Mouse (Mus musculus): ENCODE measurements at regions not wholly inside any gene's neighbourhood (a gene's known extent, or its start where the extent isn't known, plus 50 kb on each side); places are given as distances from the start of the nearest gene placed in this dataset.

DNA sequence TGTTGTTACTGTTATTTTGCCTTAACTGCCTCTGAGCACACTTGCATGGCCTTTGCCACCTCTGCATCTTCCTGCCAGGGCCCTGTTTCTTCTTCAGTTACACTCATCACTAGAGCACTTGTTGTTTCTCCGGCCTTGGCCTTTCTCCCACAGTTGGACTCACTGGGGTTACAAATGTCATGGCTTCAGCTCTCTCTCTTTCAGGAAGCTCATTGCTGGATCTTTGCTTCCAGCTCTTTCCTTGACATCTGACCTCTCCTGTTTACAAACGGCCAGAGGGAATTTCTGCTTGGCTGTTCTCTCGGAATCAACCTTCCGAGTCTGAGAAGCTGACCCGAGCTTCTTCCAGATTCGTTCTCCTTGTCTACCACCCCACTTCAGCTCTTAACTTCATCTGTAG is 146.6 kb upstream of the Adamts3 start:
- peak; percentile 24 for DNase-seq

DNA sequence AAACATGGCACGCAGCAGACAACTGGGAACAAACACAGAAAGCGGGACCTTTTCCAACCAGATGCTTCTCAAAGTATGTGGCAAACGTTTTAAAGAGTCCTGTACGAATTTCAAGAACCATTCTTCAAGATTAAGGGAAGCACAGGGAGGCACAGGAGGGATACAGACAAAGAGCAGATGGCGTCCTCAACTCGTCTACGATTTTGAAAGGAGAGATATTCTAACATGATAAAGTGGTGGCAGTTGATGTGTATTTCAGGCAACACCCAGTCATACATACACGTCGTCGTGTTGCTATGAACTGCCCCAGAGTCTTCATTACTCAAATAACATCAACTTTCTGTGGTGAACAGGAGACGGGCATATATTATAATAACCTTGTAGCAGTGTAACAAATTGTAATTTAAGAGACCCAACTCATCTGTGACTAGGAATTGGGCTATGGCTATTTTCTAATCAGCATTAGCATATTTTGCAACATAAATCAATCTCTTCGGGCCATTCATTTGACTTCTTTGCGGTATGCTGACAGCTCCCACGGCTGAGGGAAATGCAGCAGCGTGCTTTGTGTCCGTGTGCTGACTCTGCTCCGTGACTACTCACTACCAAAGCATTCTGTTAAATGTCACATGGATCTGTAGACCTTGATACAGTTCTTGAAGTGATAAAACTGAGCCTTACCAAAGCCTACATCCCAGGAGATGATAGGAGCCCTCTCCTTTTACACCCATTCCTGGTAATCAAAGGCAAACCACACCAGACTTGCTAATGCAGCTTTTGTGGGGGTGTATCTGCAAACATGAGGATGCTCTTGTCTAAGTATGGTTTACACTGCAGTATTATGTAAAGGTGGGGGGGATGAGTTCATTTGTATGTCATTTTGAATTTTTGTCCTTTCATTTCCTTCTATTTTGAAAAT is 144.0 kb upstream of the Adamts3 start:
- DNase-seq = no peak

DNA sequence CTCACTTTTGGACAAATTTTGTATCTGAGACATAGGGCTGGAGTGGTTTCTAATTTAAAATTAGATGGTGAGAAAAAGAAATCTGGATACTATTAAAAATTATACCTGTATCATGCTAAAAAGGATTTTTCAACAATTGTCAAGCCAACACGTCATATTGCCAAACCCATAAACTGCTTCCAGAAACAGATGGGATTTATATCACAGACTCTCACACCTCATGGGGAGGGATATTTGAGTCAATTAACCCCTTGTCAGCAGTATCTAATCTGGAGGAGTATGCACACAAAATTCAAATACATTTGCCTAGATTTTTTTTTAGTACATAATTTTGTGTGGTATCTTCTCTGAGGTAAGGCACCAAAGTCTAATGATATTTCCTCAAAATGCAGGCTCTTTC is 138.3 kb upstream of the Adamts3 start:
- no peak for DNase-seq

DNA sequence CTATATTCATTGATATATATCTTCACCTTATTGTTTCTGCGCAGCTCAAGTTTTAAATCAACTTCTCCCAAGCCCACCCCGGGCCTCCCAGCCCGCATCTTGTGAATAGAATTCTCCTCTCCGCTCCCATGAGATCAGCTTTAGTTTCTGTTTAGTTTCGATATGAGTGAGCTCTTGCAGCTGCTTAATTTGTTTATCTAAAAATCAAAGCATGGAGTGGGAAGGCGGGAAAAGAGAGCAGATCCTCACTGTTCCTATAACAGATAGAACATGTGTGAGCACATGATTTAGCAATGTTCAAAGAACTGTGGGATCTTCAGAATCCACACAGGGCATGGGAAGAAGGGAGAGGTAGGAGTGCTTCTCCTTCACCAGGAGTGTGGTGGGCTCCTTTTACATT is 117.6 kb upstream of the Adamts3 start:
- DNase-seq = no peak

DNA sequence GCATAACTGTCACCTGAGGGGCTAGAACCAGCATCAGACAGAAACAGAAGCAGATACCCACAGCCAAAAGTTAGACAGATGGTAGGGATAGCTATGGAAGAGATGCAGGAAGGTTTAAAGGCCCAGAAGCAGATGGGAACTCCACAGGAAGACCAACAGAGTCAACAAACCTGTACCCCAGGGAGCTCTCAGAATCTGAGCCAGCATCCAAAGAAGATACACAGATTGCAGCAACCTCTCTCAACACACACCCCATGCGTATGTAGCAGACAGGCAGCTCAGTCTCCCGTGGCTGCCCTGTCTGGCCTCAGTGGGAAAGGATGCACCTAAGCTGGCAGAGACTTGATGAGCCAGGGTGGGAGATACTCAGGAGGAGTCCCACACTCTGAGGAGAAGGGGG is 108.4 kb upstream of the Adamts3 start:
- no peak for DNase-seq

DNA sequence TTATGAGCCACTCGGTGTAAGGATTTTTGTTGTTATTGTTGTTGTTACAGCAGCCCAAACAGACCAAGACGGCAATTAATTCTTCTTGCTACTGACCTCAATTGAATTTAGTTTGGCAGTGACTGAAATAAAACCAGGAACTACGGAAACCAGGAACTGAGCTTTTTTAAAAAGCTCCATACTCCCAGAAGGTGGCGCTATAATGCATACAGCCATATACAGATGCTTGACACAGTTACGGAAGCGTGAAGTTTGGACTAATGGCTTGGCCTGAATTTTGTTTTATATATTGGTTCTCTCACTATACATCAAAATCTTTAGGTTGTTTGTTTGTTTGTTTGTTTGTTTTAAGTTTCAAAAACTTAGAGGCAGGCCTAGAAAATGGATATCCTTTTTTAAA is 98.5 kb upstream of the Adamts3 start:
- peak; percentile 9 for DNase-seq

DNA sequence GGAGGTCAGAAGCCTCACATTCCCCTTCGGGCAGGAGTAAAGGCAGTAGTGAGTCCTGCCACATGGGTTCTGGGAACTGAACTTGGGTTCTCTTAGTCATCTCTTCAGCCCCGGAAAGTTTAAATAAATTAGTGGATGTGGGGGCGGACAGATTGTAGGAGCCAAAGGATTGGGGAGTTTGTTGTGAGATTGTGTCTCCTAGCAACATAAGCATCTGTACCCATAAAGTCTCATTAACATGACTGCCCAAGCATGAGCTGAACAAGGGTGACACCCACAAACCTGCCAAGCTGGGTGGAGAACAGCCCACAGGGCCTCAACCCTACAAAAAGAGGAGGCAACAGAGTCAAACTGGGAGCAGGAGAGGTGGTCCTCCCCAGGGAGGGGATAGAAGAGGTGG is 97.1 kb upstream of the Adamts3 start:
- no peak for DNase-seq

DNA sequence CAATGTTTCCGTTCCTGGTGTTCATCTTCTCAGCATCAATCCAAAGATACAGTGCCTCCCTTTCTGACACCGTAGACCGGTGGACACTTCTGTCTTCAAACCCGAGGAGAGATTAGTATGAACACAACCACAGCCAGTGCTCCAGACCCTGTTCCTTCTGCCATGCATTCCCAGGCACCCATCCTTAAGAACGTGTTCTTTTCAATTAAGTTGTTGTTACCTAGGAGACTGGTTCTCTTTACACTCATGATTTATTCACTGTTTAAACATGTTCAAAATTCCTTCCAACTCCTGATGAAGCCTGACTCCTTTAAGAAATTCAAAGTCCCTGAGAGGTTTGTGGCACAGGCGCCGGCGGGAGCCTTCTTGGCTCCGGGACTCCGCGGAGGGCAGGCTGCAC is 69.5 kb upstream of the Adamts3 start:
- no peak for DNase-seq

DNA sequence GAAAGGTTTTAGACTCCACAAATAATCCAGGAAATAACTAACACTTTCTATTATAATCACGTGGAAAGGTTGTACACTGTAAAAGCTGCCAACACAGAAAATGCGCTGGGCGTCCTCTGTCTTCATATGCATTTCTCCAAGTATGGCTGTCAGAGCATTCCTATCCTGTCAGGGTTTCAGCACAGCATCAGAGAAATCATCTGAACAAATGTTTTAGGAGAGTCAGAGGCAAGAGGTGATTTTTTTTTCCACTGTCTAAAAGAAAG is 62.5 kb upstream of the Adamts3 start:
- no peak for DNase-seq

DNA sequence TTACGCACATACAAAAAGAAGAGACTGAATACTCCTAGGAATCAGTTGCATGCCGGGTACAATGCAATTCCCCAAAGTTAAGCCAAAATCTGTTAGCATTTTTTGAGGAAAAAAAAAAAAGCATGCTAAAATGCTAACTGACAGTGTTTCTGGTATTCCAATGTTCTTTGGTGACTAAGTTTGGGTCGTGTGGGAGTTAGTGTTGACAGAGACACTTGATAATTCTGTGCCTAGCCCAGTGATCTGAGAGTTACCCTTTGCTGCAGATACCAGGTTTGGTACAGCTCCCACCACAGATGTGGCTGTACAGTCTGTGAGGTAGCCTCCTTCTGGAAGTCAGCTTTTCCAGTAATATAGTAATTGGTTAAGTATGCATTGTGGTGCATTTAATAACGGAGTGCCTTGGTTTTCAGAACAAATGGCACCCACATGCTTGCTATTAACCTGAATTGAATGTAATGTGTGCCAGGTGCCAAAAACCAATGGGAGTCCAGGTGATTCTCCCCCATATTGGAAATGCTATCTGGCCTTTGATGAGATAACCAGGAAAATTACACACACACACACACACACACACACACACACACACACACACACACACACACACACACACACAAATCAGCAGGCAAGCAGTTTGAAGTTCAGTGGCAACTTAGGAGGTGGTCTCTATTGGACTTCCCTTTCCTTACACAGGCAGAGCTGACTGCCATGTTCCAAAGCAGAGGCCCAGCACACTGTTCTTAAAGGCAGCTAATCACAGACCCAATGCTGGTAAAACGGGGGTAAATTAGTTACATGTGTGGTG is 61.9 kb upstream of the Adamts3 start:
- DNase-seq = no peak

DNA sequence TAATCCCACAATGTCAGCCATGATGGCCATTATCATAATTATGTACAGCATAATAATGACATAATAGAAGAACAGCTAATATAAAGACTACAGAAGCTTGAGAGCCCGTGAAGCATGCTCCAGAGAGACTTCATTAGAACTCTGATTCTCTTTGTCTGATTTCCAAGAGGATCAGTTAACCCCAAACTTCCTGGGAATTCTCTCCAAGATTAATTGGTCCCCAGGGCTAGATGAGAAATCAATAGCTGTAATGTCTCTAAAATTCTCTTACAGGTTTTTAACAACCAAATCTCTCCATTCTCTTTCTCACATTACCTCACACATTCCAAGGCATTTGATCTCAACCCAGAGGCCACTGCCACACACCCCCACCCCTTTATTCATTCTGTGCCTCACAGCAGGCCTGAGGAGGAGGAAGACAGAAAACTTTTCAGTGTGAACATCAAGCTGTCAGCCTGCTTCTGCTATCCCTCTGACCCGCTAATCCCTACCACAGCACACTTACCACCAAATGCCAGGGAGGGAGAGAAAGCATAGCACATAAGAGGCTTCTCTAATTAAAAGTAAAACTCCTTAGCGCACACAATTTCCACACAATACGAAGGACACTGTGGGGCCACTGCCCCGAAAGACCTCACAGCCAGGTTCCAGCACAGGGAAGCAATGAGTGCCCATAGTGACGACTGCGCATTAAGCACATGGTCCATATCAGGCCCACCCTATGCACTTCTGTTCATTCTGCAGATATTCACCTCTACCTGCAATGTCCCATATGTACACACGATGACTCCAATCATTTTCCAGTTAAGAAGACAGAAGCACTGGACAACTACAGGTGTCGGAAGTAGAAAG is 60.4 kb upstream of the Adamts3 start:
- no peak for DNase-seq

DNA sequence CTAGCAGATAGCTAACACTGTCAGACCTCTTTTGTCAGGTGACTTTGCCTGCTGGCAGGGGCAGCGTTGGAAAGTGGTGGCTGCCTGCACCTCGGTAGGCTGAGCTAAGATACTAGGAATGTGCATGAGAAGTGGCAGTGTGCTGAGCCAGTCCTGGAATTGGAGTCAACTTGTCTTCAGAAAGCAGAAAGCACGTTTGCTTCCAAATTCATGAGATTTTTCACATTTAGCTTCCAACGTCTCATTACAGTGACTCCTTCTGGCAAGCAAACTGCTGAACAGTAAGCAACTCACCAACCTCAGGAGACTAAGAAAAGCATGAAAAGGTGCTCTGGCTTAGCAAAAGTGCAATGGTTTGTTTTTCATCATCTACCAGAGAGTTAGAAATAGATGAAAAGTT is 59.1 kb upstream of the Adamts3 start:
- DNase-seq = no peak

DNA sequence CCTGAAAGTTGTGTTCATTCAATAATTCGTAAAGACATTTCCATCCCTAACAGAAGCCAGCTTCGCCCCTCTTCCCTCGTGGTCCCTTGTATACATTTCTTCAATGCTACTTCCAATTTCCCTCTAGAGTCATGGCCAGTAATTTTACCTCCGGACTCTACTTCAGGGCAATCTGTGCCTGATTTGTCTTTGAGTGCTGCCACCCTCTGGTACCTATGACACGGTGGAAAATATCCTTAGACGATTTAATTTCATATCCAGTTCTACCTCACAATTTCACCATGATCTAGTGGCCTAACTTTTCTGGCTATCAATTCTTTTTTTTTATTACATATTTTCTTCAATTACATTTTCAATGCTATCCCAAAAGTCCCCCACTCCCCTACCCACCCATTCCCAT is 49.9 kb upstream of the Adamts3 start:
- DNase-seq = no peak

All from lung, postnatal 10 days (tissue).